Mouse (Mus musculus) embryo, embryonic 10.5 days (tissue): ENCODE measurements at regions not wholly inside any gene's neighbourhood (a gene's known extent, or its start where the extent isn't known, plus 50 kb on each side); places are given as distances from the start of the nearest gene placed in this dataset.

ENCODE experiments used
- DNase-seq: peaks from one replicate; pipeline ENCODE4 v3.0.0-alpha.2; 2015; ENCODE audit warnings: low spot score

GRCm38 (mm10) chr10:117896911-117897643 is 51.2 kb upstream of the Rap1b start:
- no peak for DNase-seq

GRCm38 (mm10) chr10:117897766-117898165 is 51.9 kb upstream of the Rap1b start:
- no peak for DNase-seq

- DNase-seq = no peak
Observed at GRCm38 (mm10) chr10:117898391-117898790, 52.6 kb upstream of the Rap1b start.

- no peak for DNase-seq
Observed at GRCm38 (mm10) chr10:117899410-117899935, 53.6 kb upstream of the Rap1b start.

- DNase-seq = peak; percentile 56
Observed at GRCm38 (mm10) chr10:117905666-117906266, 59.9 kb upstream of the Rap1b start.

DNA sequence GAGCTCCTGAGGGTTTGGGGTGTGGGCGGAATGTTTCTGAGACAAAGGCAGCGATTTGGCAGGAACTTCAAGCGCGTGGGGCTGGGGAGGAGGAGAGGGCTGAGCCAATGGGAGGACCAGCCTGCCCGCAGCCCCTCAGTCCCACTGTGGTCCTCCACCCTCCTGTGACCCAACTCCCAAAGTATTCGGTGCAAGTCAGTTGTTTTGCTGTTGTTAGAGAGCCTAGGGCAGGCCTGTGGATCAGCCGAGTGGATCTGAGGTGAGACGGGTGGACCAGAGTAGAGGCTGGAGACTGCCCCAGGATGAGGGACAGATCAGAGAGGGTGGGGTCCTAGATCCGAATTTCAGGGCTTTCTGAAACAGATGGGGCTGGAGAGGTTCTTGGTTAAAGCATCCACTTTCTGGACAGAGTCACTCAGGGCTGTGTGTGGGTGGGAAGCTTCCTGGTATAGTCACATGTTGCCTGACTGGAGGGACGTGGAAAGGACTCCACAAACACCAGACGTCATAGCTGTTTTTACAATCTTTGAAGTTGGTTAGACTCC is 60.5 kb upstream of the Rap1b start:
- DNase-seq = peak; percentile 72

DNA sequence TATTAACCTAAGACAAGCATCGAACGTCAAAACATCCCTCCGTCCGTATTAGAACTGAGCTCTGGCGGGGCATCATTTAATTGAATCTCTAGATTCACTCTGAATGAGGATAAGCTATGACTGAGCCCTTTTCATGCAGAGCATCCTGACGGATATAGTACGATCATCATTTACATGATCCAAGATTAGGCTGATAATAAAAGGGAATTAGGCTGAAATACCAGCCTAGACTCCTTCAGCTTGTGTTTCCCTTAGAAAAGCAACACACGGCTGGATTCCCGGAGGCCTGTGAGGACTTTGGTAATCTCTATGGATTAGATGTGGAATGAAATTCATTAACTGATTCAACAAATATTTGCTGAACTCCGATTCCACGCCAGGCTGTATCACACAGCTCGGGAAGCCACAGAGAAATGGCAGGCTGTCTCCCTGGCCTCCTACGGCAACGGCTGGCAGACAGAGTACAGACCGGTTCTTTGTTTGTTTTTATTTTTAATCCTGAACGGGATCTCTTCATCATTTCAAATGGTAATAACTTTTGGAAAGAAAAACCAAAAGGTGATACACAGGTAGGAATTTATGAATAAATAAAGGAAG is 62.3 kb upstream of the Rap1b start:
- DNase-seq = no peak

DNA sequence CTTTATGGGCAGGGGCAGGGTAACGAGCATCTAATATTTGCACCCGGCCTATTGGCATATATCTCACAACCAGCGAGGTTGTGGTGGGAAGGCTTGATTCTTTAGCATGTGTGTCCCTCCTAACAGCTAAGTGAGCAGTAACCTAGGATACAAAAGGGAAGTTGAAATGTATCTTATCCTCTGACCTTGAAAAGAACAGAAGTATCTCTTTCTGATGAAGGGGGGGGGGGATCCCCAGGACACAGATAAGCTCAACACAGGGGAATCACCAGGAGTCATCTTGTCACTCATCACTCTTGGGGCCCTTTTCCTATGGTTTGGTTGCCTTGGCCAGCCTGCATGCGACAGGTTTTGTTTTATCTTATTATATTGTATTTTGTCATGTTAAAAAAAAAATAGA is 63.3 kb upstream of the Rap1b start:
- no peak for DNase-seq

GRCm38 (mm10) chr10:117909811-117910239 is 64.0 kb upstream of the Rap1b start:
- DNase-seq = peak; percentile 19

DNA sequence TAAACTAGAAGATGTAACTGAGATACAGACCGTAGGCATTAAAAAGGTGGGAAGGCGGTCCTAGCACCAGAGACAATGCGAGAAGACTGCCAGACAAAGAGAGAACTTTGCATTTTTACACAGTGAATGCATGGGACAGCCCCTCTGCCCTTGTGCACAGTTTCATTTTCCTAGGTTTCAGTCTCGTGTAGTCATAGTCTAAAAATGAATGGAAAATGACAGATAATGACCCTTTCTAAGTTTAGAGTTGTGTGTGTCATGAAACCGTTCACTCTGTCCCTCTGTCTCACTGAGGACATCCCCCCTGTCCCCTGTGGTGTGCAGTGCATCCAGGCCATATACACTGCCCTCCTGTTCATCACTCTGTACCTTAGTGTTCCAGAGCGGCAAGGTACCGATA is 64.6 kb upstream of the Rap1b start:
- no peak for DNase-seq

DNA sequence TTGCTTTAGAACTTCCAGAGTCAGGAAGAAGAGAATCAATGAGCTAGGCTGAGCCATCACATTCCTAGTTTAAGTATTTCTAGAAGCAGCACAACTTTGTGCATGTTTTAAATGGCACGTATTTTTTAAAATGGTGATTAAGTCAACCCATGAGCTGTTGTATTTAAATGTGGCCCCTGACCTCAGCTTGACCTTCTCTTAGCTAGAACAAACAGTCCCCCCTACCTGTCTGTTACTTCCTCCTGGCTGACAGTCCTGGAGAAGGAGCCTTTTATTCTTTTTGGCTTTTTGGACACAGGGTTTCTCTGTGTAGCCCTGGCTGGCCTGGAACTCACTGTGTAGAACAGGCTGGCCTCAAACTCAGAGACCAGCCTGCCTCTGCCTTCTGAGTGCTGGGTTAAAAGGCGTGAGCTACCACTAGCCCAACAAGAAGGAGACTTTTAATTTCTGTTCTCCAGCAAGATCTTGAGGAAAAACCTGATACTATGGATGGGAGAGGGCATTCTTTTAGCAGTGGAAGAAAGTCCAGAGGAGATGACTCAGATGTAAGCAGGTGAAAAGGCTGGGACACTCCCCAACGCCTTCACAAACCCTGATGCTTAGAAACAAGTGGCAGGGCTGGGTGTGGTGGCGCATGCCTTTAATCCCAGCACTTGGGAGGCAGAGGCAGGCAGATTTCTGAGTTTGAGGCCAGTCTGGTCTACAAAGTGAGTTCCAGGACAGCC is 69.3 kb upstream of the Rap1b start:
- DNase-seq = no peak

DNA sequence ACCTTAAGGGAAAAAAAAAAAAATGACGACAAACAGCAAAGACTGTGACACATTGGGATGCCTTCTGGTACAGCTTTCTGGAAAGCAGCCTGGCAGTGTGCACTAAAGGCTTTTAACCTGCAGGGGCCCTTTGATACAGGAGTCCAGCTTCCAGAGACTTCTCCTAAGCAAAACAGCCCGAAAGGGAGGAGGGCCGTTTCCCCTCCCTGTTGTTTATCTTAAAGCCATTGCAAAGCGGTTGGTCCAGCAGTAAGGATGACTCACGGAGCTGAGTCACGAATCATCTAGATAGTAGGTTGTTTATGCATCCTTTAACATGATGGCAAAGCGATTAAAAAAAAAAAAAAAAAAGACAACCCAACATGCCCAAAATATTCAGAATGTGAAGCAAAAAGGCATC is 70.4 kb upstream of the Rap1b start:
- DNase-seq = peak; percentile 45

DNA sequence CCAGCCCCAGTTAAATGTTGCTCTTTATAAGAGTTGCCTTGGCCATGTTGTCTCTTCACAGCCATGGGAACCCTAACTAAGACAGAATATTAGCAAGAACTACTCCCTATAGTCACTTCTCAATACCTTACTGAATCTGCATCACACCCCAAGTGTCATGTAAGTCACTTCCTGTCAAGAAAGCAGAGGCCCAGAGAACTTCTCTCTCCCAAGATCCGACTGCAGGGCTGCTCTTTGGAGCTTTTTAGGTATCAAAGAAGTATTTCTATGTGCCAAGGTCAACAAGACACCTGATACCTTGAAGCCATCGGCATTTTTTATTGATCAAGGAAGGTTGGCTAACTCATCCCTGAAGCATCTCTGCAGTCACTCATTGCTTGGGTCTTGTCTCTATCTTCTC is 72.0 kb upstream of the Rap1b start:
- no peak for DNase-seq

GRCm38 (mm10) chr10:117918616-117919015 is 72.8 kb upstream of the Rap1b start:
- no peak for DNase-seq

GRCm38 (mm10) chr10:117919186-117919941 is 73.5 kb upstream of the Rap1b start:
- no peak for DNase-seq

GRCm38 (mm10) chr10:117925186-117925585 is 79.4 kb upstream of the Rap1b start:
- no peak for DNase-seq

DNA sequence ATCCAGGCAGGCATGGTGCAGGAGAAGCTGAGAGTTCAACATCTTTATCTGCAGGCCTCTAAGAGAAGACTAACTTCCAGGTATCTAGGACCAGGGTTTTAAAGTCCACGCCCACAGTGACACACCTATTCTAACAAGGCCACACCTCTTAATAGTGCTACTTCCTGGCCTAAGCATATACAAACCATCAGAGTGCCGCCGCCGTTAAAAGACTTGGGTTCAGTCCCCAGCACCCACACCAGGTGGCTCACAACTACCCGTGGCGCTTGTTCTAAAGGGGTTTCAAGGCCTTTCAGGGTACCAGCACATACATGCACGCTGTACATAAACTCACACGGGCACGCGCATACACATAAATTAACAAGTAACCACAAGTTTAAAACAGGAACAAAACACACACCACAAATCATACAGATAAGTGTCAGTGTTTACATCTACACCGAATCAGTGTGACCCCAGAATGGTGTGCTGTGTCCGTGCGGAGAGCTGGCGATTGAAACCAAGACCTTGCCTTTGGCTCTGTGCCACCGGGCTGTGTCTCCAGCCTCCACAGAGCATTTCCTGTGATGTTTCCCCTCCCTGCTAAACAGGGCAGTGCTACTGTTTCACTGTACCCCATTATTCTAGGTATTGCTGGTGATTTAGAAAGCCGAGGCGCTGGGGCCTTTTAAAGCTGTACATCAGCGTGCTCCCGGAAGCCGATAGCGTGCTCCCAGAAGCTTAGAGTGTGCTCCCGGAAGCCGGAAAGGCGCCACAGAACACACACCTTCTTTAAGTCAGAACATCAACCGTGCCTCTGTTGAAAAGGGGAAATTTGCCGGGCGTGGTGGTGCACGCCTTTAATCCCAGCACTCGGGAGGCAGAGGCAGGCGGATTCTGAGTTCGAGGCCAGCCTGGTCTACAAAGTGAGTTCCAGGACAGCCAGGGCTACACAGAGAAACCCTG is 80.0 kb upstream of the Rap1b start:
- no peak for DNase-seq

DNA sequence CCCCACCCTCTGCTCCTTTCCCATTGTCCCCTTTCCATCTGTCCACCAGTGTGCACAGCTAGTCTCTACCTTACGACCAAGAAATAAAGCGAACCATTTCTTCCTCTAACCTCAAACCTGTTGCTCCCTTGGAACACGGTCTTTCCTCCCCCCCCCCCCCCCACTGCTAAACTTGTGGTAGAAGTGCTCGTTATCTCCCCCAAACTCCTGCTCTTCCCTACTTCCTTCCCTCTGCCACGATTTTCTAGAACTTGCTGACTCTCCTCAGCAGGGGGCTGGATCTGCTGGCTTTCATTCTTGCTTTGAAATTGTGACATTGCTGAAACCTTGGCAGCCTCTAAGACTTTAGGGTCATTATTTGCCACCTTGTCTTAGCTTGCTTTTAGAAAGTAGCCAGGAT is 83.2 kb upstream of the Rap1b start:
- DNase-seq = no peak

- no peak for DNase-seq
Observed at GRCm38 (mm10) chr10:117934797-117935196, 89.0 kb upstream of the Rap1b start.

DNA sequence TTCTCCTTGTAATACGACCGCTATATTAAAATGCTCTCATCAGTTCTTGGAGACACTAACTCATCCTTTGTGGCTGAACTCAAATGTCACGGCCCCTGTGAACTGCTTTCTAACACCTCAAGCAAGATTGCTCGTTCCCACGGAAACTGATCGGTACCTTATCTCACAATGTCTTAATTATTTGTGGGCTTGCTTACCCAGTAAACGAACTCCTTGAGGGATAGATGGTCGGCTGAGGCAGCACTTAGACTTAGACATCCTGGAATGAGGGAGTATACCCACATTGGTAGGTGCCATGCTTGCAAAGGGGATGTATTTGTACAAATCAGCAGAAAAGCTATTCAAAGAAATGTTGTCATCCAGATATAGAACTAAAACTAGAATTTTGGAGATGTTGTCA is 92.9 kb upstream of the Rap1b start:
- no peak for DNase-seq
